Mouse (Mus musculus) thymus, adult 2 months (tissue): Measurements from ENCODE around the gene Ptch1. TPM values are rescaled to one million over a fixed set of nuclear protein-coding genes. Genes with fewer than 3 reads are reported as not detected.

Experiments used
- DNase-seq: peaks from one replicate; pipeline ENCODE4 v3.0.0; 2021
- H3K27ac ChIP-seq: fragments of 200-500 bp; 2 replicates; pipeline ENCODE4 v1.5.1; 2012; ENCODE audit warnings: low read length, control low read depth; ENCODE audit not compliant: control insufficient read depth, insufficient read depth
- H3K27me3 ChIP-seq: fragments of 200-500 bp; 2 replicates; pipeline ENCODE4 v1.6.1; 2012; ENCODE audit warnings: mild to moderate bottlenecking, low read length, moderate library complexity, mixed read lengths; ENCODE audit not compliant: control insufficient read depth, insufficient read depth
- H3K36me3 ChIP-seq: fragments of 200-500 bp; 2 replicates; pipeline ENCODE4 v1.6.1; 2012; ENCODE audit warnings: mild to moderate bottlenecking, low read length, moderate library complexity; ENCODE audit not compliant: control insufficient read depth, insufficient read depth
- H3K4me1 ChIP-seq: fragments of 200-500 bp; replicated peaks from 2 replicates; pipeline ENCODE4 v1.6.1; 2012; ENCODE audit warnings: low read length; ENCODE audit not compliant: control insufficient read depth, insufficient read depth
- H3K4me3 ChIP-seq: fragments of 200-500 bp; 2 replicates; pipeline ENCODE4 v1.5.1; 2012; ENCODE audit warnings: mild to moderate bottlenecking, low read length, control low read depth, moderate library complexity; ENCODE audit not compliant: control insufficient read depth, insufficient read depth
- CTCF ChIP-seq: fragments of 200-500 bp; IDR thresholded peaks from 2 replicates; pipeline ENCODE4 v1.5.1; 2012; ENCODE audit warnings: mild to moderate bottlenecking, control low read depth, low read length, moderate library complexity, borderline replicate concordance; ENCODE audit not compliant: control insufficient read depth, poor library complexity, insufficient read depth; ENCODE audit errors: extremely low read depth
- POLR2A ChIP-seq: fragments of 200-500 bp; IDR thresholded peaks from 2 replicates; pipeline ENCODE4 v1.6.1; 2012; ENCODE audit warnings: mild to moderate bottlenecking, low read length, control low read depth, moderate library complexity; ENCODE audit not compliant: control insufficient read depth, poor library complexity, insufficient read depth; ENCODE audit errors: extremely low read depth
- WGBS: fragments of 180-500 bp; shearing (Covaris S2); methylation state at CpG from one replicate; pipeline ENCODE4 v1.1.7; 2018; 5-methylcytosine and 5-hydroxymethylcytosine counted together
- polyA plus RNA-seq: library from polyadenylated mRNA; depleted of rRNA; stranded (reverse); fragments of >200 nt; gene quantifications from 2 replicates; pipeline ENCODE4 v1.2.3, GENCODE M21; 2012

The Ptch1 gene
- polyA plus RNA-seq, 1 experiment = 27.2 TPM

GRCm38 (mm10) chr13:63512411-63512810 is 61.0 kb downstream of the Ptch1 start:
- whole genome bisulfite sequencing = 75% methylated on average over 6 of the region's 6 CpGs
- H3K27ac ChIP-seq = no peak overlapping the region

GRCm38 (mm10) chr13:63507821-63508220 is 65.6 kb downstream of the Ptch1 start:
- 97% methylated on average over 5 of the region's 5 CpGs for WGBS

More at GRCm38 (mm10) chr13:63512411-63512810, 61.0 kb downstream of the Ptch1 start:
- no peak for DNase-seq
- H3K36me3 ChIP-seq = peaks cover 75% of the 10 kb centered on the region
- H3K4me3 ChIP-seq = no peak overlapping the region
- H3K4me1 ChIP-seq = peaks cover 3% of the 10 kb centered on the region; the same call in 1 of the 2 replicates
- no peak for TF ChIP-seq POLR2A
- TF ChIP-seq CTCF = no peak
- no peaks in the 10 kb centered on the region for H3K27me3 ChIP-seq

DNA sequence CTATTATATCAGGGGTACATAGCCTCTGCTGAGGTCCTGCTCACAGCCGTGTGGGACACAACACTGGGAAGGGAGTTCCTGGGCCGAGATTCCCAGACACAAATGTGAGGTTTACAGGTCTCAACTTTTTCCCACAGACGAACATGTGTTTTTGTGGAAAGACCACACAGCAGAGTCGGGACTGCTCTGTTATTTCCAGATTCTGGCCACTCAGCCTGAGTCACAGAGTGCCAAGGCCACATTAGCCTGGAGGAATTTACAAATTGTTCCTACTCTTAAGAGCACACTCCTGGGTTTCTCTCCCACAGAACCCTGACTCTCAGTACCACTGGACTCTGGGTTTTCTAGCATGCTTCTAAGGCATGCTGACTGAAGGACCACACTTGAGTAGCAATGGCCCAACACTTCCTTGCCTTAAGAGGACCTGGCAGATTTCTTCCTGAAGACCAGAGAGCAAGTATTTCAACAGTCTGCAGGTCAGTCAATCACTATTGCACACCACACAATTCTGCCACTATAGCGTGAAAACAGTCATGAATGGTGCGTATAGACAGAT is 66.3 kb downstream of the Ptch1 start:
- H3K4me3 ChIP-seq = no peak overlapping the region
- no peak overlapping the region for H3K27ac ChIP-seq
- no peak for DNase-seq
- no peaks in the 10 kb centered on the region for H3K27me3 ChIP-seq
- H3K4me1 ChIP-seq = peaks cover 9% of the 10 kb centered on the region
- TF ChIP-seq POLR2A (no peak), CTCF (no peak)
- WGBS = 97% methylated on average over 6 of the region's 6 CpGs
- peaks cover 29% of the 10 kb centered on the region for H3K36me3 ChIP-seq

More at GRCm38 (mm10) chr13:63507821-63508220, 65.6 kb downstream of the Ptch1 start:
- H3K27me3 ChIP-seq = no peaks in the 10 kb centered on the region
- no peak overlapping the region for H3K27ac ChIP-seq
- peaks cover 37% of the 10 kb centered on the region for H3K36me3 ChIP-seq
- no peak overlapping the region for H3K4me3 ChIP-seq
- peaks cover 9% of the 10 kb centered on the region for H3K4me1 ChIP-seq
- DNase-seq = no peak
- no peak for TF ChIP-seq POLR2A
- TF ChIP-seq CTCF = no peak

- Histone ChIP-seq H3K27me3 (no peaks in the 10 kb centered on the region), H3K4me3 (no peak overlapping the region), H3K27ac (no peak overlapping the region), H3K36me3 (peaks cover 22% of the 10 kb centered on the region), H3K4me1 (peaks cover 9% of the 10 kb centered on the region)
- WGBS = 85% methylated on average over 1 of the region's 1 CpGs
- no peak for TF ChIP-seq CTCF
- no peak for TF ChIP-seq POLR2A
- DNase-seq = no peak
These were observed 67.0 kb downstream of the Ptch1 start for GRCm38 (mm10) chr13:63506364-63506763.

DNA sequence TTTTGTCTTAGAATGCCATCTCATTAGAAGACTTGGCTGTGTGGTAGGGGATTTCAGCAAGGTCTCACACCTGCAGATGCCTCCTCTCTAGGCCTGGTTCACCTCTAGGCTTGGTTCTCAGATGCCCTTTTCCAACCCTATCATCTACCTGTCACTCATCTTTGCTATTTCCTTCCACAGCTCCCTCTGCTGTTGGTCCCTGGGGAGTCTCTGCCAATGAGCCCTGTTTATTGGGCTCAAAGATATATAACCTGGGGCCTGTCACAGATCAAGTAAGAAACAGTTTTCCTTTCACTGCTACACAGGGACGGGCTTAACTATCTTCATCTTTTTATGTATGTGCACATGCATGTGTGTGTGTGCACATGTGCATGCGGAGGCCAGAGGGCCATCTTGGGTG is 71.0 kb downstream of the Ptch1 start:
- Histone ChIP-seq H3K27me3 (no peaks in the 10 kb centered on the region), H3K4me1 (peaks cover 9% of the 10 kb centered on the region), H3K4me3 (no peak overlapping the region), H3K36me3 (no peaks in the 10 kb centered on the region), H3K27ac (no peak overlapping the region)
- 96% methylated on average over 2 of the region's 2 CpGs for WGBS
- TF ChIP-seq CTCF = no peak
- TF ChIP-seq POLR2A = no peak
- peak; percentile 49 for DNase-seq

DNA sequence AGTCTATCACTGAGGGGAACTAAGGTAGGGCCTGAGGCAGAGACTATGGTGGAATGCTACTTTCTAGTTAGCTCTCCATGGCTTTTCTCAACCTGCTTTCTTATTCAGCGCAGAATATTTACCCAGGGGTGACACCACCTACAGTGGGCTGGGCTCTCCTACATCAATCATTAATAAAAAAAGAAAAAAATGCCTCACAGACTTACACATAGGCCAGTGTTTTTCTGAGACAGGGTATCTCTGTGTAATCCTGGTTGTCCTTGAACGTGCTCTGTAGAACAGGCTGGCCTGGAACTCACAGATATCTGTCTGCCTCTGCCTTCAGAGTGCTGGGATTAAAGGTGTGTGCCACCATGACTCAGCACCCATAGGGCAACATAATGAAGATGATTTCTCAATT is 73.9 kb downstream of the Ptch1 start:
- TF ChIP-seq POLR2A = no peak
- TF ChIP-seq CTCF = no peak
- Histone ChIP-seq H3K27ac (no peak overlapping the region), H3K4me1 (peaks cover 7% of the 10 kb centered on the region), H3K36me3 (no peaks in the 10 kb centered on the region), H3K4me3 (no peak overlapping the region), H3K27me3 (no peaks in the 10 kb centered on the region)
- WGBS = 97% methylated on average over 2 of the region's 2 CpGs
- DNase-seq = no peak
